Mouse (Mus musculus): ENCODE data around the gene Intu. TPM values are rescaled to one million over a fixed set of nuclear protein-coding genes. Genes with fewer than 3 reads are reported as not detected.

Intu gene
- polyA plus RNA-seq, 1 experiment from 2014 or later: 3.6 TPM

DNA sequence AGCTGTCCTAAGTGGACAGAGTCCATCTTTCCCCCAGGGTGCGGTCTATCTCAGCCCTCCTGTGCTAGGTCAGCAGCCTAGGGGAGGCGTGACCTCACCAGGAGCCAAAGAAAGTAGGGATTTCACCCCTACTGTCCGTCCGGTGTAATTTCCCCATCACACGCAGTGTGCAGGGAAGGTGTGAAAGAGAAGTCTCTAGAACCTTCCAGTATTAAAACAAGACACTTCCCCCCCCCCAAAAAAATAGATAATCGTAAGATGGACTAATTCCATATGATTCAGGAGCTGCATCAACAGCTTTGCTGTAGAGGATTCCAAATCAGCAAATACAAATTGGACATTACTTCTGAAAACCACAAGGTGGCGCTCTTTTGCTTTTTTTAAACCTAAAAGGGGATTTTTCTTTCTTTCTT lies 7.7 kb upstream of the Intu start:
- H3K4me1 ChIP-seq (replicated peaks; ENCODE audit: control insufficient read depth, insufficient read depth, low read length): peaks cover 6% of the 10 kb centered on the region; the same call in 1 of the 2 replicates
- H3K27ac ChIP-seq (ENCODE audit: low read depth, low read length): no peak overlapping the region
- no peaks in the 10 kb centered on the region for H3K27me3 ChIP-seq (replicated peaks; ENCODE audit: control insufficient read depth, insufficient read depth, low read length)
- H3K4me3 ChIP-seq (ENCODE audit: low read depth, low read length): no peak overlapping the region
- H3K4me2 ChIP-seq: peak overlapping the region; percentile 54
- no peak for ATAC-seq (replicated peaks; ENCODE audit: low FRiP score)
- H3K9me3 ChIP-seq (ENCODE audit: control insufficient read depth, low read length): no peaks in the 10 kb centered on the region
- 15% methylated on average over 7 of the region's 7 CpGs for WGBS
- H3K9ac ChIP-seq (ENCODE audit: low read depth, low read length): no peak overlapping the region
- H3K36me3 ChIP-seq (ENCODE audit: control insufficient read depth, insufficient read depth, low read length): no peaks in the 10 kb centered on the region
- no peak for DNase-seq (ENCODE audit: low spot score)

DNA sequence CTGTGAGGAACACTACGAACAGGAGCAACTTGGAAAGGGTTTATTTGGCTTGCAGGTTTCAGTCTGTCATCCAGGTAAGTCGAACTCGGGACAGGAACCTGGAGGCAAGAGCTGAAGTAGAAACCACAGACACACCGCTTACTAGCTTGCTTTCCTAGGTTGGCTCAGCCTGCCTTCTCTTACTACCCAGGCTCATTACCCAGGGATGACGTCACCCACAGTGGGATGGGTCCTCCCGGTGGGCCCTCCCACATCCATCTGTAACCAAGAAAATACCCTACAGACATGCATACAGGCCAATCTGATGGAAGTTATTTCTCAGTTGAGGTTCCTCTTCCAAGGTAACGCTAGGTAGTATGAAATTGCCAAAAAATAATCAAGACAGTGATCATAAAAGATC lies 6.2 kb upstream of the Intu start:
- no peak overlapping the region for H3K4me2 ChIP-seq
- H3K4me3 ChIP-seq (ENCODE audit: low read depth, low read length): no peak overlapping the region
- 82% methylated on average over 7 of the region's 7 CpGs for WGBS
- no peaks in the 10 kb centered on the region for H3K36me3 ChIP-seq (ENCODE audit: control insufficient read depth, insufficient read depth, low read length)
- no peak for ATAC-seq (replicated peaks; ENCODE audit: low FRiP score)
- no peak overlapping the region for H3K9ac ChIP-seq (ENCODE audit: low read depth, low read length)
- H3K27ac ChIP-seq (ENCODE audit: low read depth, low read length): no peak overlapping the region
- H3K27me3 ChIP-seq (replicated peaks; ENCODE audit: control insufficient read depth, insufficient read depth, low read length): no peaks in the 10 kb centered on the region
- H3K9me3 ChIP-seq (ENCODE audit: control insufficient read depth, low read length): 0 out of 2 replicates have a peak, but pooled peaks cover under 1% of the 10 kb centered on the region
- peaks cover 11% of the 10 kb centered on the region for H3K4me1 ChIP-seq (replicated peaks; ENCODE audit: control insufficient read depth, insufficient read depth, low read length)
- no peak for DNase-seq (ENCODE audit: low spot score)

- Histone ChIP-seq H3K4me2 (no peak overlapping the region), H3K9ac (ENCODE audit: low read depth, low read length) (no peak overlapping the region), H3K27ac (ENCODE audit: low read depth, low read length) (no peak overlapping the region), H3K27me3 (replicated peaks; ENCODE audit: control insufficient read depth, insufficient read depth, low read length) (no peaks in the 10 kb centered on the region), H3K36me3 (ENCODE audit: control insufficient read depth, insufficient read depth, low read length) (no peaks in the 10 kb centered on the region), H3K4me3 (ENCODE audit: low read depth, low read length) (no peak overlapping the region), H3K4me1 (replicated peaks; ENCODE audit: control insufficient read depth, insufficient read depth, low read length) (peaks cover 11% of the 10 kb centered on the region), H3K9me3 (ENCODE audit: control insufficient read depth, low read length) (0 out of 2 replicates have a peak, but pooled peaks cover 2% of the 10 kb centered on the region)
- ATAC-seq (replicated peaks; ENCODE audit: low FRiP score) (no peak), DNase-seq (ENCODE audit: low spot score) (no peak)
- WGBS: 25% methylated on average over 4 of the region's 4 CpGs
These were observed 5.7 kb upstream of the Intu start for GRCm38 (mm10) chr3:40525341-40525740.

DNA sequence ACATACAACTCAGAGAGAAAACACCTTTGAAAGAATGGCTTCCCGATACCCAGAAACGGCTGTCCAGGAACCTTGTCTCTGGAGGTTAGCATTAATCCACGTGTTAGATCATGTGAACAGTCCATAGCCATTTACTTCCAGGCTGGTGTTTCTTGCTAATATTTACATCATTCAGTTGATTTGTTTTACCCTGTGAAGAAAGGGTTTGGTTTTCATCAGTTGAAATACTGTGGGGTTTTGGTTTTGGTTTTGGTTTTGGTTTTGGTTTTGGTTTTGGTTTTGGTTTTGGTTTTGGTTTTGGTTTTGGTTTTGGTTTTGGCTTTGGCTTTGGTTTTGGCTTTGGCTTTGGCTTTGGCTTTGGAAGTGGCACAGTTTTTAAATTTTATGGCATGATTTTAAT lies 5.0 kb upstream of the Intu start:
- Histone ChIP-seq H3K9me3 (ENCODE audit: control insufficient read depth, low read length) (0 out of 2 replicates have a peak, but pooled peaks cover 2% of the 10 kb centered on the region), H3K9ac (ENCODE audit: low read depth, low read length) (no peak overlapping the region), H3K4me3 (ENCODE audit: low read depth, low read length) (no peak overlapping the region), H3K36me3 (ENCODE audit: control insufficient read depth, insufficient read depth, low read length) (no peaks in the 10 kb centered on the region), H3K4me2 (no peak overlapping the region), H3K4me1 (replicated peaks; ENCODE audit: control insufficient read depth, insufficient read depth, low read length) (peaks cover 13% of the 10 kb centered on the region), H3K27me3 (replicated peaks; ENCODE audit: control insufficient read depth, insufficient read depth, low read length) (peaks cover 3% of the 10 kb centered on the region), H3K27ac (ENCODE audit: low read depth, low read length) (no peak overlapping the region)
- ATAC-seq (replicated peaks; ENCODE audit: low FRiP score) (no peak), DNase-seq (ENCODE audit: low spot score) (no peak)
- 89% methylated on average over 3 of the region's 3 CpGs for WGBS

DNA sequence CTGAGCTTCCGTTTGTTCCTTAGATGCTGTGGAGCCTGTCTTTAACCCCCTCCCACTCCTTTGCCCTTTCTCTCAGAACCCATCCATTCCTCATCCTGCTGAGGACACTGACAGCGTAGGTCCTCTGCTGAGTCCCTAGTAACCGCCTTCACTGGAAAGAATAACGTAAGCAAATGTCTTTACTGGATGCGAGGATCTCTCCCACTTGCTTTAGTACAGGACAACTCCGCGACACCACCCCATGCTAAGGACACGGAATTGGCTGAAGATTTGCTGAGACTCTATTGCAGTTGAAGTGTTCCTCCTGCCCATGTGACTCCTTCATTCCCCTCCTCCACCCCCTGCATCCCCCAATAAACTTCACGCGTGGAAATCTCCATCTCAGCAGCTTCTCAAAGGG lies 3.9 kb upstream of the Intu start:
- DNase-seq (ENCODE audit: low spot score): no peak
- Histone ChIP-seq H3K4me3 (ENCODE audit: low read depth, low read length) (no peak overlapping the region), H3K4me2 (no peak overlapping the region), H3K9me3 (ENCODE audit: control insufficient read depth, low read length) (0 out of 2 replicates have a peak, but pooled peaks cover 2% of the 10 kb centered on the region), H3K36me3 (ENCODE audit: control insufficient read depth, insufficient read depth, low read length) (no peaks in the 10 kb centered on the region), H3K4me1 (replicated peaks; ENCODE audit: control insufficient read depth, insufficient read depth, low read length) (peaks cover 18% of the 10 kb centered on the region), H3K27ac (ENCODE audit: low read depth, low read length) (no peak overlapping the region), H3K27me3 (replicated peaks; ENCODE audit: control insufficient read depth, insufficient read depth, low read length) (peaks cover 12% of the 10 kb centered on the region), H3K9ac (ENCODE audit: low read depth, low read length) (no peak overlapping the region)
- no peak for ATAC-seq (replicated peaks; ENCODE audit: low FRiP score)
- WGBS: 57% methylated on average over 10 of the region's 10 CpGs

GRCm38 (mm10) chr3:40527976-40528950 lies 2.8 kb upstream of the Intu start:
- 0 out of 2 replicates have a peak, but pooled peaks cover 2% of the 10 kb centered on the region for H3K9me3 ChIP-seq (ENCODE audit: control insufficient read depth, low read length)
- peak overlapping the region; percentile 26; the same call in 1 of the 2 replicates for H3K4me3 ChIP-seq (ENCODE audit: low read depth, low read length)
- 14% methylated on average over 9 of the region's 9 CpGs for WGBS
- DNase-seq (ENCODE audit: low spot score) (no peak), ATAC-seq (replicated peaks; ENCODE audit: low FRiP score) (peak; percentile 79)
- peaks cover 21% of the 10 kb centered on the region for H3K27me3 ChIP-seq (replicated peaks; ENCODE audit: control insufficient read depth, insufficient read depth, low read length)
- no peaks in the 10 kb centered on the region for H3K36me3 ChIP-seq (ENCODE audit: control insufficient read depth, insufficient read depth, low read length)
- peak overlapping the region; percentile 55 for H3K4me2 ChIP-seq
- H3K27ac ChIP-seq (ENCODE audit: low read depth, low read length): no peak overlapping the region
- H3K9ac ChIP-seq (ENCODE audit: low read depth, low read length): no peak overlapping the region; the same call in 1 of the 2 replicates
- H3K4me1 ChIP-seq (replicated peaks; ENCODE audit: control insufficient read depth, insufficient read depth, low read length): peaks cover 18% of the 10 kb centered on the region

DNA sequence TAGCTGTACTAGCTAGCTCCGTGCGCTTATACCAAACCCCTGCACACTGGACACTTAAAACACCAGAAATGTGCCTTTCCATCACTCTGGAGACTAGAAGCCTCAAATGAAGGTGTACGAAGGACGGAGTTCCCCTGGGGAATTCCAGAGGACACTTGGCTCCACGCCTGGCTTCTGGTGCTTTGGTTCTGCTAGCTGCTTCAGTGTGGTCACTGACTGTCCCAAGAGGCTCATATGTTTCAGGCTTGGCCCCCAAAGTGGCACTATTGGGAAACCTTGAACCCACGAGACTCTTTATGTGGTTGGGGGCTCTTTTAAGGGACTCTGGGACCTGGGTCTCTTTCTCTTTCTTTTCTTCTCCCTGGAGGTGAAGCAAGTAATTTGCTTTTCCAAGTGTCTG lies 2.1 kb upstream of the Intu start:
- 61% methylated on average over 6 of the region's 6 CpGs for WGBS
- no peak for DNase-seq (ENCODE audit: low spot score)
- Histone ChIP-seq H3K4me2 (peak overlapping the region; percentile 55), H3K4me1 (replicated peaks; ENCODE audit: control insufficient read depth, insufficient read depth, low read length) (peaks cover 18% of the 10 kb centered on the region), H3K36me3 (ENCODE audit: control insufficient read depth, insufficient read depth, low read length) (no peaks in the 10 kb centered on the region), H3K4me3 (ENCODE audit: low read depth, low read length) (no peak overlapping the region; the same call in 1 of the 2 replicates), H3K9me3 (ENCODE audit: control insufficient read depth, low read length) (0 out of 2 replicates have a peak, but pooled peaks cover 2% of the 10 kb centered on the region), H3K27me3 (replicated peaks; ENCODE audit: control insufficient read depth, insufficient read depth, low read length) (peaks cover 27% of the 10 kb centered on the region), H3K9ac (ENCODE audit: low read depth, low read length) (no peak overlapping the region), H3K27ac (ENCODE audit: low read depth, low read length) (no peak overlapping the region)
- ATAC-seq (replicated peaks; ENCODE audit: low FRiP score): no peak

DNA sequence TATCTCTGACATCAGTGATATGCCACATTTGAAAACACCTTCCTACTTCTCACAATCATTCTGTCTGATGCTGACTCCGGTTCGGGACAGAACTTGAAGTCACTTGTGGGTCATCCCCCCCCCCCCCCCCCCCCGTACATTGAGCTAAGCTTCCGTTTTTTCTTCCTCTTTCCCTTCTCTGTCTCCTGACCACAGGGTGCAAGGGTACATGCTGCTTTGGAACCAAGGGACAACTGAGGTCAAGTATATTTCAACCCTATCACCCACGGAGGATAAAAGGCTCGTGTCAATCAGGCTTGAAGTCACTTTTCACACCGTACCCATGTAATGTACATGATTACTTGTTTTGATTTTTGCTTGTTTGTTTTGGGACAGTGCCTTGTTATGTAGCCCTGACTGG lies 241 bp upstream of the Intu start:
- Histone ChIP-seq H3K4me1 (replicated peaks; ENCODE audit: control insufficient read depth, insufficient read depth, low read length) (peaks cover 18% of the 10 kb centered on the region), H3K4me3 (ENCODE audit: low read depth, low read length) (peak overlapping the region; percentile 58), H3K4me2 (peak overlapping the region; percentile 98), H3K27ac (ENCODE audit: low read depth, low read length) (no peak overlapping the region), H3K9me3 (ENCODE audit: control insufficient read depth, low read length) (0 out of 2 replicates have a peak, but pooled peaks cover 2% of the 10 kb centered on the region), H3K9ac (ENCODE audit: low read depth, low read length) (no peak overlapping the region), H3K27me3 (replicated peaks; ENCODE audit: control insufficient read depth, insufficient read depth, low read length) (peaks cover 27% of the 10 kb centered on the region), H3K36me3 (ENCODE audit: control insufficient read depth, insufficient read depth, low read length) (no peaks in the 10 kb centered on the region)
- ATAC-seq (replicated peaks; ENCODE audit: low FRiP score) (no peak), DNase-seq (ENCODE audit: low spot score) (no peak)
- 9% methylated on average over 7 of the region's 7 CpGs for WGBS

All from liver, embryonic 11.5 days (tissue).